Mouse (Mus musculus) heart, embryonic 14.5 days (tissue): Measurements from ENCODE around the gene Macrod1. TPM values are rescaled to one million over a fixed set of nuclear protein-coding genes. Genes with fewer than 3 reads are reported as not detected.

Experiments used
- ATAC-seq: fragments of 200-750 bp; cut with Nextera tagmentation; 2 replicates; pipeline ENCODE4 v1.8.0; 2017; ENCODE audit warnings: low read depth, moderate TSS enrichment; ENCODE audit not compliant: insufficient number of reproducible peaks, insufficient read depth, low FRiP score
- H3K27ac ChIP-seq, 2 experiments: fragments of 200-500 bp in 1 of 2; fragments of 300-500 bp in 1 of 2; sonication (generic) in 1 of 2; replicated peaks in 1 of 2; 2 replicates each; pipeline ENCODE4 v1.5.1; 2012 to 2014; ENCODE audit warnings: low read depth in 2 of 2, low read length in 2 of 2, control low read depth in 1 of 2, mild to moderate bottlenecking in 1 of 2, mixed read lengths in 1 of 2; ENCODE audit not compliant: control insufficient read depth in 1 of 2, insufficient read depth in 1 of 2
- H3K27me3 ChIP-seq: fragments of 300-500 bp; sonication (generic); 2 replicates; pipeline ENCODE4 v1.6.1; 2014; ENCODE audit warnings: mild to moderate bottlenecking, low read length, control low read depth; ENCODE audit not compliant: control insufficient read depth, insufficient read depth
- H3K36me3 ChIP-seq: fragments of 300-500 bp; sonication (generic); 2 replicates; pipeline ENCODE4 v1.6.1; 2014; ENCODE audit warnings: mild to moderate bottlenecking, control low read depth, low read length, mixed read lengths; ENCODE audit not compliant: control insufficient read depth, insufficient read depth
- H3K4me1 ChIP-seq, 2 experiments: fragments of 200-500 bp in 1 of 2; fragments of 300-500 bp in 1 of 2; sonication (generic) in 1 of 2; 2 replicates each; pipeline ENCODE4 v1.6.1; 2012 to 2014; ENCODE audit warnings: low read length in 2 of 2, control low read depth in 1 of 2, mixed read lengths in 1 of 2; ENCODE audit not compliant: control insufficient read depth in 2 of 2, insufficient read depth in 2 of 2
- H3K4me2 ChIP-seq: fragments of 300-500 bp; sonication (generic); 2 replicates; pipeline ENCODE4 v1.6.1; 2014; ENCODE audit warnings: mild to moderate bottlenecking, low read length
- H3K4me3 ChIP-seq, 2 experiments: fragments of 200-500 bp in 1 of 2; fragments of 300-500 bp in 1 of 2; sonication (generic) in 1 of 2; 2 replicates each; pipeline ENCODE4 v1.5.1; 2012 to 2014; ENCODE audit warnings: low read length in 2 of 2, mild to moderate bottlenecking in 2 of 2, control low read depth in 1 of 2, low read depth in 1 of 2, moderate library complexity in 1 of 2; ENCODE audit not compliant: control insufficient read depth in 1 of 2, insufficient read depth in 1 of 2
- H3K9ac ChIP-seq: fragments of 300-500 bp; sonication (generic); 2 replicates; pipeline ENCODE4 v1.6.1; 2014; ENCODE audit warnings: mild to moderate bottlenecking, low read length
- H3K9me3 ChIP-seq: fragments of 300-500 bp; sonication (generic); 2 replicates; pipeline ENCODE4 v1.6.1; 2016; ENCODE audit warnings: low read length, control low read depth; ENCODE audit not compliant: control insufficient read depth
- WGBS: fragments of 180-500 bp; shearing (Covaris S2); extraction: QIAGEN DNeasy Blood & Tissue Kit; methylation state at CpG from one replicate; pipeline ENCODE4 v1.1.7; 2014; 5-methylcytosine and 5-hydroxymethylcytosine counted together
- polyA plus RNA-seq: library from polyadenylated mRNA; unstranded; fragments of >200 nt; fragmentation: Nextera tagmentation; extraction: Ambion mirVana; gene quantifications from 2 replicates; pipeline ENCODE4 v1.2.1, GENCODE M21; 2014

Gene Macrod1
- polyA plus RNA-seq, 1 experiment from 2014 or later: 53.0 TPM

- WGBS: 50% methylated on average over 1 of the region's 1 CpGs
- Histone ChIP-seq H3K4me1 (peaks cover 34 to 50% of the 10 kb centered on the region in 2 experiments), H3K27me3 (no peaks in the 10 kb centered on the region), H3K4me2 (no peak overlapping the region), H3K9me3 (no peaks in the 10 kb centered on the region), H3K9ac (no peak overlapping the region), H3K27ac (no peak overlapping the region), H3K36me3 (no peaks in the 10 kb centered on the region), H3K4me3 (no peak overlapping the region)
- no peak for ATAC-seq
Observed at GRCm38 (mm10) chr19:7126209-7126608, 69.6 kb downstream of the Macrod1 start.

DNA sequence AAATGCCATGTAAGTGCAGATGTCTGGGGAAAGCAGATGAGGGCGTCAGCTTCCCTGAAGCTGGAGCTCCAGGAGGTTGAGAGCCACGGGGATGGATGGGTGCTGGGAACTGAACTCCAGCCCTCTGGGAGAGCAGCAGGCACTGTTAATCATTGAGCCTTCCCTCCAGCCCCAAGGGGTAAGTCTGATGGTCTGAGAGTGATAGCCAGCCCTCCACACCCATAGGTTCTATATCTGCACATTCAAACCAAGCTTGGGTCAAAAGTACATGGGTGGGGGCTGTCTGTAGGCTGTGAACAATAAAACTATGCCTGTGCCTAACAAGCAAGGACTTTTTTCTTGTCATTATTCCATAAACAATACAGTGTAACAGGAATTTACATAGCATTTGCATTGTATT lies 70.3 kb downstream of the Macrod1 start:
- Histone ChIP-seq H3K27me3 (no peaks in the 10 kb centered on the region), H3K4me2 (no peak overlapping the region), H3K4me1 (peaks cover 29 to 43% of the 10 kb centered on the region in 2 experiments), H3K36me3 (no peaks in the 10 kb centered on the region), H3K9ac (no peak overlapping the region), H3K9me3 (no peaks in the 10 kb centered on the region), H3K4me3 (no peak overlapping the region), H3K27ac (no peak overlapping the region)
- no peak for ATAC-seq
- 83% methylated on average over 2 of the region's 2 CpGs for WGBS

- H3K4me1 ChIP-seq: peaks cover 24 to 30% of the 10 kb centered on the region in 2 experiments
- no peak overlapping the region for H3K4me2 ChIP-seq
- ATAC-seq: no peak
- H3K27ac ChIP-seq: 0 out of 4 replicates have a peak overlapping the region, but pooled peaks of 1 of the 2 experiments have one; percentile 14
- no peaks in the 10 kb centered on the region for H3K9me3 ChIP-seq
- 66% methylated on average over 19 of the region's 19 CpGs for WGBS
- H3K4me3 ChIP-seq: no peak overlapping the region
- no peaks in the 10 kb centered on the region for H3K27me3 ChIP-seq
- no peak overlapping the region; the same call in 1 of the 2 replicates for H3K9ac ChIP-seq
- H3K36me3 ChIP-seq: no peaks in the 10 kb centered on the region
Observed at GRCm38 (mm10) chr19:7128551-7129475, 72.2 kb downstream of the Macrod1 start.

DNA sequence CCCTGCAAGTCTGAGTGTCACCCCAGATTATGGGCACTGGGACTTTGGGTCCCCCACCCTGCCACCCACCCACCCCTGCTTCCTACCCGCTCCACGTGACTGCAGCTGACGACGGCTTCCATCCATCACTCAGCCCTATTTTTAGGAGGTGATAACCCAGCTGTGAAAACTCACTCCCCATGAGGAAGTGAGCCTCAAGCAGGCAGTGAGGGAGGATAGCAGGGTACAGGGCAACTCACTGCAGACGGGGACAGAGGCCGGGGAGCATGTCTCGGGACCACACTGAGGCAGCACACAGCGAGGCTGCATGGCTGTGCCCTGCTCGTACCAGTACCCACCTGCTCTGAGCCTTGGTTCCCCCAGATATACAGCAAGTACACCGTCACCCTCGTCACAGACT lies 73.7 kb downstream of the Macrod1 start:
- peak overlapping the region; percentile 13 to 25; a peak in 2 of 4 replicates for H3K27ac ChIP-seq
- H3K4me1 ChIP-seq: peaks cover 36 to 46% of the 10 kb centered on the region in 2 experiments

GRCm38 (mm10) chr19:7133436-7133835 lies 76.8 kb downstream of the Macrod1 start:
- Histone ChIP-seq H3K27me3 (peaks cover 5% of the 10 kb centered on the region; the same call in 1 of the 2 replicates), H3K9me3 (no peaks in the 10 kb centered on the region), H3K9ac (no peak overlapping the region), H3K36me3 (no peaks in the 10 kb centered on the region), H3K27ac (no peak overlapping the region), H3K4me3 (no peak overlapping the region), H3K4me1 (peaks cover 63 to 73% of the 10 kb centered on the region in 2 experiments), H3K4me2 (no peak overlapping the region)
- WGBS: 90% methylated on average over 9 of the region's 9 CpGs
- no peak for ATAC-seq

More for the DNA sequence above, 73.7 kb downstream of the Macrod1 start:
- peak; percentile 10; the same call in 1 of the 2 replicates for ATAC-seq
- H3K4me3 ChIP-seq: no peak overlapping the region
- H3K4me2 ChIP-seq: no peak overlapping the region
- H3K9me3 ChIP-seq: no peaks in the 10 kb centered on the region
- WGBS: 25% methylated on average over 11 of the region's 11 CpGs
- H3K27me3 ChIP-seq: no peaks in the 10 kb centered on the region
- peak overlapping the region; percentile 28; the same call in 1 of the 2 replicates for H3K9ac ChIP-seq
- H3K36me3 ChIP-seq: no peaks in the 10 kb centered on the region

- H3K27ac ChIP-seq: peak overlapping the region; percentile 47 to 86
- H3K4me1 ChIP-seq: peaks cover 55 to 65% of the 10 kb centered on the region in 2 experiments
- H3K36me3 ChIP-seq: no peaks in the 10 kb centered on the region
- H3K27me3 ChIP-seq: peaks cover 5% of the 10 kb centered on the region; the same call in 1 of the 2 replicates
- H3K4me2 ChIP-seq: 0 out of 2 replicates have a peak overlapping the region, but pooled peaks have one; percentile 16
- H3K9ac ChIP-seq: peak overlapping the region; percentile 54; the same call in 1 of the 2 replicates
- no peaks in the 10 kb centered on the region for H3K9me3 ChIP-seq
- no peak overlapping the region for H3K4me3 ChIP-seq
- WGBS: 21% methylated on average over 17 of the region's 17 CpGs
- no peak for ATAC-seq
Observed at GRCm38 (mm10) chr19:7134631-7135091, 78.1 kb downstream of the Macrod1 start.

DNA sequence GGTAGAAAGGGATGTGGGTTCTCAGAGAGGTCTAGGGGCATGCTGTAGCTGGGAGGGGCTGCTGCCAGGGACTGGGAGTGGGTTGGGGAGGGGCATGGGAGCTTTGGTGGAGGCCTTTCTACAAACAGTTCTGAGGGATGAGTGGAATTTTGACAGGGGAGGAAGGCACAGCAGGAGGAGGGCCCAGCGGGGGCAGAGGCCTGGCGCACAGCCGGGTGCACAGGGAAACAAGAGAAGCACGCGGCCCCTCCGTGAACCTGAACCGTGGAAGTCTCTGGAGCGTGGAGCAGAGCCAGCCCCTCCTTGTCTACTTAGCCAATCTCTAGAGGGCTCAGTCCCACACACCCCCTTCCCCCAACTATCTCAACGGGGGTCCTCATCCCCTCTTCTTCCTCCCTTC lies 78.9 kb downstream of the Macrod1 start:
- H3K36me3 ChIP-seq: no peaks in the 10 kb centered on the region
- WGBS: 5% methylated on average over 9 of the region's 9 CpGs
- peaks cover 5% of the 10 kb centered on the region; the same call in 1 of the 2 replicates for H3K27me3 ChIP-seq
- H3K4me2 ChIP-seq: peak overlapping the region; percentile 37
- peak; percentile 69 for ATAC-seq
- H3K27ac ChIP-seq: peak overlapping the region; percentile 53 to 86
- no peaks in the 10 kb centered on the region for H3K9me3 ChIP-seq
- peaks cover 47 to 59% of the 10 kb centered on the region in 2 experiments for H3K4me1 ChIP-seq
- H3K9ac ChIP-seq: 0 out of 2 replicates have a peak overlapping the region, but pooled peaks have one; percentile 42
- H3K4me3 ChIP-seq: no peak overlapping the region
